Mouse (Mus musculus) midbrain, embryonic 14.5 days (tissue): ENCODE data around the gene C2cd4b. TPM values are rescaled to one million over a fixed set of nuclear protein-coding genes. Genes with fewer than 3 reads are reported as not detected.

ENCODE experiments used
- ATAC-seq: fragments of 200-750 bp; cut with Nextera tagmentation; 2 replicates; pipeline ENCODE4 v1.8.0; 2017; ENCODE audit warnings: moderate number of reproducible peaks, moderate library complexity; ENCODE audit not compliant: low FRiP score, low TSS enrichment
- DNase-seq: peaks from one replicate; pipeline ENCODE4 v3.0.0-alpha.2; 2015
- H3K27ac ChIP-seq: fragments of 300-500 bp; sonication (generic); replicated peaks from 2 replicates; pipeline ENCODE4 v1.5.1; 2014; ENCODE audit warnings: mild to moderate bottlenecking, low read depth, low read length, moderate library complexity
- H3K27me3 ChIP-seq: fragments of 300-500 bp; sonication (generic); 2 replicates; pipeline ENCODE4 v1.6.1; 2014; ENCODE audit warnings: low read length, control low read depth, mixed read lengths; ENCODE audit not compliant: control insufficient read depth, insufficient read depth
- H3K36me3 ChIP-seq: fragments of 300-500 bp; sonication (generic); 2 replicates; pipeline ENCODE4 v1.6.1; 2014; ENCODE audit warnings: low read length, control low read depth; ENCODE audit not compliant: control insufficient read depth, insufficient read depth
- H3K4me1 ChIP-seq: fragments of 300-500 bp; sonication (generic); 2 replicates; pipeline ENCODE4 v1.6.1; 2014; ENCODE audit warnings: mild to moderate bottlenecking, antibody characterized with exemption, low read length, control low read depth; ENCODE audit not compliant: control insufficient read depth, insufficient read depth
- H3K4me2 ChIP-seq: fragments of 300-500 bp; sonication (generic); 2 replicates; pipeline ENCODE4 v1.6.1; 2014; ENCODE audit warnings: mild to moderate bottlenecking, low read length, moderate library complexity
- H3K4me3 ChIP-seq: fragments of 300-500 bp; sonication (generic); replicated peaks from 2 replicates; pipeline ENCODE4 v1.5.1; 2014; ENCODE audit warnings: low read depth, low read length
- H3K9ac ChIP-seq: fragments of 300-500 bp; sonication (generic); replicated peaks from 2 replicates; pipeline ENCODE4 v1.6.1; 2014; ENCODE audit warnings: mild to moderate bottlenecking, low read length, moderate library complexity
- H3K9me3 ChIP-seq: fragments of 300-500 bp; sonication (generic); 2 replicates; pipeline ENCODE4 v1.6.1; 2016; ENCODE audit warnings: low read length, control low read depth, mixed read lengths; ENCODE audit not compliant: control insufficient read depth
- WGBS: fragments of 180-500 bp; shearing (Covaris S2); extraction: QIAGEN DNeasy Blood & Tissue Kit; methylation state at CpG from one replicate; pipeline ENCODE4 v1.1.7; 2014; 5-methylcytosine and 5-hydroxymethylcytosine counted together
- microRNA-seq: library from miRNA; unstranded; fragments of <30 nt; microRNA quantifications from one replicate; pipeline ENCODE4, GENCODE M21; 2016
- polyA plus RNA-seq: library from polyadenylated mRNA; unstranded; fragments of >200 nt; fragmentation: Nextera tagmentation; extraction: Ambion mirVana; gene quantifications from 2 replicates; pipeline ENCODE4 v1.2.1, GENCODE M21; 2014

C2cd4b gene
- polyA plus RNA-seq, 1 experiment from 2014 or later, result 0.71 TPM

- ATAC-seq (no peak), DNase-seq (no peak)
- Histone ChIP-seq H3K4me3 (no peak overlapping the region), H3K4me1 (peaks cover 25% of the 10 kb centered on the region; the same call in 1 of the 2 replicates), H3K4me2 (no peak overlapping the region), H3K9ac (no peak overlapping the region), H3K27ac (no peak overlapping the region), H3K9me3 (no peaks in the 10 kb centered on the region), H3K27me3 (no peaks in the 10 kb centered on the region), H3K36me3 (no peaks in the 10 kb centered on the region)
- WGBS, result 59% methylated on average over 14 of the region's 14 CpGs
Measured at GRCm38 (mm10) chr9:67799078-67799819, 40.0 kb downstream of the C2cd4b start.

GRCm38 (mm10) chr9:67802241-67802640, 43.0 kb downstream of the C2cd4b start:
- Histone ChIP-seq H3K27ac (no peak overlapping the region), H3K27me3 (no peaks in the 10 kb centered on the region), H3K4me2 (no peak overlapping the region), H3K9me3 (no peaks in the 10 kb centered on the region), H3K36me3 (no peaks in the 10 kb centered on the region), H3K4me3 (no peak overlapping the region), H3K4me1 (peaks cover 5% of the 10 kb centered on the region; the same call in 1 of the 2 replicates), H3K9ac (no peak overlapping the region)
- ATAC-seq (no peak), DNase-seq (peak; percentile 80)
- 37% methylated on average over 6 of the region's 6 CpGs for WGBS

DNA sequence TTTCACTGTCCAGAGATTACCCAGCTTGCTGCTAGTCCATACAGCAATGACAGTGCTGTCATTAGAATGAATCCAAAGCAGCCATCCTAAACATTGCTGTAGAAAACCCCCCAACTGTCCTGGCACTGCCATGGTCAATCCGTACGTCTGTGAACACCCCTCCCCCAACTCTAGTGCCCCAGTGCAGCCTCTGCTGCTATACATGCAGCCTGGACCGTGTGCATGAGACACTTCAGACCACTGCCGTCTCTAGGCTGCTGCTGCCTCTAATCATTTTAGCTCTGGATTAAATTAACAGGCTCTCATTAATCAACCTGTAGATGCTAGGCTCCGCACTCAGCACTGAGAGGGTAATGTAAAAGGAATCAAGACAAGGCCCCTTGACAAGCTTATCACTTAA, 47.8 kb downstream of the C2cd4b start:
- no peaks in the 10 kb centered on the region for H3K9me3 ChIP-seq
- no peaks in the 10 kb centered on the region for H3K36me3 ChIP-seq
- H3K27ac ChIP-seq, result no peak overlapping the region
- no peak overlapping the region for H3K4me2 ChIP-seq
- no peak overlapping the region for H3K4me3 ChIP-seq
- ATAC-seq (no peak), DNase-seq (no peak)
- no peak overlapping the region for H3K9ac ChIP-seq
- H3K27me3 ChIP-seq, result no peaks in the 10 kb centered on the region
- 78% methylated on average over 5 of the region's 5 CpGs for WGBS
- H3K4me1 ChIP-seq, result 0 out of 2 replicates have a peak, but pooled peaks cover 4% of the 10 kb centered on the region

DNA sequence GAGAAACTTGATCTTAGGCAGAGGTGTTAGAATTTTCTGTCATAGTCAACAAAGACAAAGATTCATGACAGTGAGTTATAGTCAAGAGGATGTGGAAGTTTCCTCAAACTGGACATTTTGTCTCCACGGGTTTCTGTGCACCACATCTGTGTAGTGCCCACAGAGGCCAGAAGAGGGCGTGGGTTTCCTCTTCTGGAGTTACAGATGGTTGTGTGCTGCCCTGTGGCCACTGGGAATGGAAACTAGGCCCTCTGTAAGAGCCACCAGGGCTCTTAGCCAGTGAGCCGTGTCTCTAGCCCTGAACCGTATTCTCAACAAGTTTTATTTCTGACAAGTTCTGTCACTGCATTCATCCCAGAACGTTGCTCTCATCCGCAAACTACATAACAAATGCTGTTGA, 51.3 kb downstream of the C2cd4b start:
- Histone ChIP-seq H3K4me2 (no peak overlapping the region), H3K27ac (no peak overlapping the region), H3K9ac (no peak overlapping the region), H3K9me3 (no peaks in the 10 kb centered on the region), H3K4me3 (no peak overlapping the region), H3K36me3 (no peaks in the 10 kb centered on the region), H3K4me1 (0 out of 2 replicates have a peak, but pooled peaks cover 4% of the 10 kb centered on the region), H3K27me3 (no peaks in the 10 kb centered on the region)
- 64% methylated on average over 6 of the region's 6 CpGs for WGBS
- DNase-seq (no peak), ATAC-seq (no peak)

Small RNAs within 50 kb of the gene (microRNA-seq; reads per million reads assigned to microRNA genes)
- gene Mir7241, result not detected
- gene Mir7242, result not detected

Other genes starting within 250 kb of the C2cd4b start
- gene Tln2, start 199.7 kb upstream of the C2cd4b start, polyA plus RNA-seq, result 19.3 and 23.8 TPM in 2 replicates
- 0.42 and 0.61 TPM in 2 replicates for gene C2cd4a, start 72.9 kb downstream of the C2cd4b start, polyA plus RNA-seq
- 16.6 and 17.1 TPM in 2 replicates for gene Vps13c, start 81.0 kb downstream of the C2cd4b start, polyA plus RNA-seq